Mouse (Mus musculus) hindbrain, embryonic 11.5 days (tissue): Measurements from ENCODE around the gene 1110051M20Rik. TPM values are rescaled to one million over a fixed set of nuclear protein-coding genes. Genes with fewer than 3 reads are reported as not detected.
A peak's percentile ranks its signal among the peaks of the same experiment; 100 is the strongest.

Source experiments
- ATAC-seq: fragments of 200-750 bp; cut with Nextera tagmentation; 2 replicates; pipeline ENCODE4 v1.8.0; 2017; ENCODE audit warnings: mild to moderate bottlenecking, moderate TSS enrichment, moderate library complexity; ENCODE audit not compliant: low FRiP score
- DNase-seq: peaks from one replicate; pipeline ENCODE4 v3.0.0-alpha.2; 2015; ENCODE audit warnings: low spot score
- H3K27ac ChIP-seq: fragments of 300-500 bp; sonication (generic); 2 replicates; pipeline ENCODE4 v1.5.1; 2014; ENCODE audit warnings: mild to moderate bottlenecking, low read depth, low read length
- H3K27me3 ChIP-seq: fragments of 300-500 bp; sonication (generic); 2 replicates; pipeline ENCODE4 v1.6.1; 2014; ENCODE audit warnings: mild to moderate bottlenecking, low read length, moderate library complexity, mixed read lengths; ENCODE audit not compliant: control insufficient read depth, insufficient read depth
- H3K36me3 ChIP-seq: fragments of 300-500 bp; sonication (generic); 2 replicates; pipeline ENCODE4 v1.6.1; 2014; ENCODE audit warnings: mild to moderate bottlenecking, low read length, moderate library complexity, mixed read lengths; ENCODE audit not compliant: control insufficient read depth, insufficient read depth
- H3K4me1 ChIP-seq: fragments of 300-500 bp; sonication (generic); replicated peaks from 2 replicates; pipeline ENCODE4 v1.6.1; 2014; ENCODE audit warnings: low read length, mixed read lengths; ENCODE audit not compliant: control insufficient read depth, insufficient read depth
- H3K4me2 ChIP-seq: fragments of 300-500 bp; sonication (generic); replicated peaks from 2 replicates; pipeline ENCODE4 v1.6.1; 2014; ENCODE audit warnings: mild to moderate bottlenecking, low read depth, low read length
- H3K4me3 ChIP-seq: fragments of 300-500 bp; sonication (generic); 2 replicates; pipeline ENCODE4 v1.5.1; 2014; ENCODE audit warnings: low read depth, low read length
- H3K9ac ChIP-seq: fragments of 300-500 bp; sonication (generic); 2 replicates; pipeline ENCODE4 v1.6.1; 2014; ENCODE audit warnings: low read depth, low read length
- H3K9me3 ChIP-seq: fragments of 300-500 bp; sonication (generic); 2 replicates; pipeline ENCODE4 v1.6.1; 2016; ENCODE audit warnings: low read length; ENCODE audit not compliant: control insufficient read depth
- WGBS: fragments of 180-500 bp; shearing (Covaris S2); extraction: QIAGEN DNeasy Blood & Tissue Kit; methylation state at CpG from one replicate; pipeline ENCODE4 v1.1.7; 2014; 5-methylcytosine and 5-hydroxymethylcytosine counted together
- polyA plus RNA-seq: library from polyadenylated mRNA; unstranded; fragments of >200 nt; fragmentation: Nextera tagmentation; extraction: Ambion mirVana; gene quantifications from 2 replicates; pipeline ENCODE4 v1.2.1, GENCODE M21; 2014

The 1110051M20Rik gene
- polyA plus RNA-seq, 1 experiment from 2014 or later = 102 TPM

DNA sequence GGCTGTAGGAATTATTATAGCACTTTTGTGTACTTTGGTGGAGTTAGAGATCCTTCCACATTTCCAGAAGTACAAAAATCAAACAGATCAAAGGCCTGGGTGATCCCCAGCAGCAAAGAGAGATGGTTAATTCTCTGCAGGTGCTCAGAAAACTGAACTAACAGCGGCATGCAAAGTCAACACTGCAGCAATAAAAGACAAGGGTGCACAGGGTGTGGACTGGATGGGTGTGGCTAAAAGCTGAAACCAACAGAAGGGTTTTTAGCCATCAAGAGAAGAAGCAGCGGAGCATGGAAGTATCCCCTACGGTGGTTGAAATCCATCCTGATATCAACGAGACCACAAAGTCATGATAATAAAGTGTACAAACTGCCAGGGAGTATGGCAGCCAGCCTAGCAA is 122.0 kb downstream of the 1110051M20Rik start:
- H3K36me3 ChIP-seq = no peaks in the 10 kb centered on the region
- DNase-seq (no peak), ATAC-seq (no peak)
- H3K27me3 ChIP-seq = no peaks in the 10 kb centered on the region
- H3K4me1 ChIP-seq = no peaks in the 10 kb centered on the region
- H3K9ac ChIP-seq = no peak overlapping the region
- 84% methylated on average over 4 of the region's 4 CpGs for WGBS
- H3K9me3 ChIP-seq = no peaks in the 10 kb centered on the region
- H3K27ac ChIP-seq = no peak overlapping the region
- H3K4me3 ChIP-seq = no peak overlapping the region
- H3K4me2 ChIP-seq = no peak overlapping the region

DNA sequence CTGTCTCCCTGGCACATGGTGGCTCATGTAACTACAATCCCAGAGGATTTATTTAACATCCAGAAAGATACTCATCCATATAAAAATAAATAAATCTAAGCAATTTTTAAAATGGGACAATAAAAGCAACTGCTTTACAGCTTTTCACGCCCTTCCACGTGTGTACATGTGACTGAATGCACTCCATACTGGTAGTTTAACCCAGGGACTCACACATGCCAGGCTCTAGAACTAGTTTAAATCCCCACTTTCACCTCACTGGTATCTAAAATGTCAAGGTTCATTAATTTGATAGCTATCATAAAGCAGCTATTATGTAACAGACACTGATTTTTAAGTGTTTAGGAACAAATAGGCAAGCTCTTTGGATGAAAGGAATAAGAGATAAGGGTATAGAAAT is 122.6 kb downstream of the 1110051M20Rik start:
- Histone ChIP-seq H3K9me3 (no peaks in the 10 kb centered on the region), H3K27me3 (no peaks in the 10 kb centered on the region), H3K9ac (no peak overlapping the region), H3K36me3 (no peaks in the 10 kb centered on the region), H3K4me2 (no peak overlapping the region), H3K4me3 (no peak overlapping the region), H3K27ac (no peak overlapping the region), H3K4me1 (no peaks in the 10 kb centered on the region)
- ATAC-seq (no peak), DNase-seq (no peak)
- WGBS = 93% methylated on average over 2 of the region's 2 CpGs

DNA sequence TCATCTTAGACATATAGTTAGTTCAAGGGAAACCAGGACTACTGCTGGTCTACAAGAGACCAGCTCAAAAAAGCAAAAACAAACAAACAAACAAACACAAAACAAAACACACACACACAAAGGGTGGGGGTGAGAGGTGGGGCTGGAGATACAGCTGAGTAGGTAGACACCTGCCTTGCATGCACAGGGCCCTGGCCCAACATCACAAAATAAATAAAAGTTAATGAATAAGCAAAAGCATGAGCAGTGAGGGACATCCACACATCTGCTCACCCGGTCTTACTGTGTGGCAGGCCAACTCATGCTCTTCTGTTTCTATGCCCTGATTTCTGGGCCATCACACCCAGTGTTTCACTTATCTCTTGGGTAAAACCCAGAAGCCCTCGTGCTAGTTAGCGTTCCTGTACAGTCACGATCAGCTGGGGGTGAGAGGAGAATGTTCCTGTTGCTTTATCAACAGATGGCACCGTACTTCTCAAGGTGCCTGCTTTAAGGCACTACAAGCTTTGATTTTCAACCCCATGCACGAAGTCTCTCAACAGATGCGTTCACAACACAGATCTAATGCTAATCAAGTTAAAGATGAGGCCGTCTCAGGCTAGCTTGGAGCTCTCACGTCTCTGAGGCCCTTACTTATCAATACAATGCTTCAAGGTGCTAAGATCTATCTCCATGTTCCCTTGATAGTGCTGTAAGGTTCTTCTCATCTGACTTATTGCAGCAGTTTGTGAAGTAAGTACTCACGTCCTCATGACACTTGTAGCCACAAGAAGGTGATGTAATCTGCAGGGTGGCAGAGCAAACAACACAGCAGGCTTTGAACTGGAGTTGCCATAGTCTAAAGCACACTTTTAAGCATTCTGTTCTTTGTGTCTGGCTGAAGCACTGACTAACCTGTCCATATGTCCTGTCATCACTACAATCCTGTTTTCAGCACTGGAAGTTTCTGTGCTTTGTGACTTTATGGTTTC is 123.7 kb downstream of the 1110051M20Rik start:
- H3K27me3 ChIP-seq = no peaks in the 10 kb centered on the region
- no peaks in the 10 kb centered on the region for H3K36me3 ChIP-seq
- WGBS = 87% methylated on average over 10 of the region's 10 CpGs
- ATAC-seq (no peak), DNase-seq (no peak)
- no peaks in the 10 kb centered on the region for H3K4me1 ChIP-seq
- H3K4me3 ChIP-seq = no peak overlapping the region
- no peaks in the 10 kb centered on the region for H3K9me3 ChIP-seq
- H3K4me2 ChIP-seq = no peak overlapping the region
- no peak overlapping the region for H3K9ac ChIP-seq
- no peak overlapping the region for H3K27ac ChIP-seq

DNA sequence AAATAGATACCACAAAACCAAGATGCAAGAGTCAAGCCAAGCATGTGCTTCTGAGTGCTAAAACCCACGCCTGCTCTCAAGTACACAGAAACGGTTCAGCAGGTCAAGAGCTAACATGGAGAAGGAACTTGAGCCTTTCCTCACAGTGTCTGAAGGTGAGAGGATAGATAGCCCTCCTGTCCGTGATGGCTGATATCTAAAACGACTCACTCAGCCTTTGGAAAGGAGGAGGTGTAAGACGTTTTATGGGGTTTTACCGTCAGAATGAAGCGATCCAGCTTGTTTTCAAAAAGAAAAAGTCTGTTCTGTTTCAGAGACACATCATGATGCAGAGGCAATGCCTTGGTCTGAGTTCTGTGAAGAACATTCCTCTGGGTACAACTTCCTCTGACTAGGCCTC is 130.3 kb downstream of the 1110051M20Rik start:
- ATAC-seq (no peak), DNase-seq (no peak)
- H3K4me1 ChIP-seq = no peaks in the 10 kb centered on the region
- no peak overlapping the region for H3K4me3 ChIP-seq
- no peaks in the 10 kb centered on the region for H3K9me3 ChIP-seq
- H3K4me2 ChIP-seq = no peak overlapping the region
- no peaks in the 10 kb centered on the region for H3K36me3 ChIP-seq
- H3K27me3 ChIP-seq = no peaks in the 10 kb centered on the region
- H3K9ac ChIP-seq = no peak overlapping the region
- 89% methylated on average over 7 of the region's 7 CpGs for WGBS
- no peak overlapping the region for H3K27ac ChIP-seq

DNA sequence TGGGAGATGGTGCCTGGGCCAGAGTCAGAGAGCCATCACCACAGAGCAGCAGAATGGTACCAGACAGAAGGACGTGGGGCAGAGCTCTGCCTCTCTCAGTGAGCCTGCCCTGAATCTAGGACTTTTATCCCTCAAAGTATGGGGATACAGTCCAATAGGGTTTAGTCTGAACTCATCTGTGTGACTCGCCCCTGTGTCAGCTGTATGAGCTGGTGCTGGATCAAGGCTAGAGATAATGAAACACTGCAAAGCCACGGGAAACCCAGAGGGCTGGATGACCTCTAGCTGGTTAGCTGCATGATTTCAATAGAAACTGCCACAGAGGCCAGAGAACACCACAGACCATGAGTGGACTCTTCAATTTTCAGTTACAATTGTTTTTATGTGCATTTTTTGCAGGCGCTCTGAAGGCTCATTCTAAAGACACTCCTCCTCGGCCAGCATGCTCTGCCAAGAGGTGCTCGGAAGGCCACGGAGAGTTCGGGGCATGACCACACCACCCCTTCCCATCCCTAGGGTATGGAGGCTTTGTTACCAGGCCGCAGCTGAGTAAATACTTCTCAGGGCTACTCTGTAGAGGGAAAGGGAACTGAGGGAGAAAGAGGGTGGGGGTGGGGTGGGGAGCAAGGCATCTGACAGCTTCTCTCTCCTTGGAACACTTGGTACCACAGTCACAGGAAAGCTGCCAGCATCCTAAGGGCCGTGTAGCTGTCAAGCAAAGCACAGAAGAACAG is 131.8 kb downstream of the 1110051M20Rik start:
- no peaks in the 10 kb centered on the region for H3K27me3 ChIP-seq
- no peaks in the 10 kb centered on the region for H3K9me3 ChIP-seq
- no peaks in the 10 kb centered on the region for H3K36me3 ChIP-seq
- no peaks in the 10 kb centered on the region for H3K4me1 ChIP-seq
- peak; percentile 56; the same call in 1 of the 2 replicates for ATAC-seq
- H3K4me3 ChIP-seq = no peak overlapping the region
- 27% methylated on average over 10 of the region's 10 CpGs for WGBS
- DNase-seq = peak; percentile 35
- peak overlapping the region; percentile 39; the same call in 1 of the 2 replicates for H3K27ac ChIP-seq
- no peak overlapping the region for H3K4me2 ChIP-seq
- H3K9ac ChIP-seq = no peak overlapping the region

DNA sequence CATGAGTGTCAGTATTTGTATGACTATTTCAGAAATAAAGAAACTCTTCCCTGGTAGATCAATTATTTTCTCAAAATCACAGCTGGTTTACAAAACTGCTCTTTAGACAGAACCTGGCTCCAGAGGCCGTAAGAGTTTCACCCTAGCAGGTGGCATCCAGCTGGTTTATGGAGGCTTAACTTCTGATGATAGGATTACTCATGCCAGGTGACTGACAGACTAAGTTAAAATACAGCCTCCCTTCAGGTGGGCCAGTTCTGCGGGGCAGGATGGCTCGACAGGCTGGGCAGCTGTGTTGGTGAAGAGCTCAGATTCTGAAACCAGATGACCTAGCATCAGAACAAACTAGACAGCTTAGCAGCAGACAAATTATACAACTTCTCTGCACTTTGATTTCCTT is 135.0 kb downstream of the 1110051M20Rik start:
- ATAC-seq (no peak), DNase-seq (no peak)
- Histone ChIP-seq H3K4me2 (no peak overlapping the region), H3K4me3 (no peak overlapping the region), H3K27me3 (no peaks in the 10 kb centered on the region), H3K27ac (no peak overlapping the region), H3K9ac (no peak overlapping the region), H3K4me1 (no peaks in the 10 kb centered on the region), H3K9me3 (no peaks in the 10 kb centered on the region), H3K36me3 (no peaks in the 10 kb centered on the region)
- 67% methylated on average over 3 of the region's 3 CpGs for WGBS

DNA sequence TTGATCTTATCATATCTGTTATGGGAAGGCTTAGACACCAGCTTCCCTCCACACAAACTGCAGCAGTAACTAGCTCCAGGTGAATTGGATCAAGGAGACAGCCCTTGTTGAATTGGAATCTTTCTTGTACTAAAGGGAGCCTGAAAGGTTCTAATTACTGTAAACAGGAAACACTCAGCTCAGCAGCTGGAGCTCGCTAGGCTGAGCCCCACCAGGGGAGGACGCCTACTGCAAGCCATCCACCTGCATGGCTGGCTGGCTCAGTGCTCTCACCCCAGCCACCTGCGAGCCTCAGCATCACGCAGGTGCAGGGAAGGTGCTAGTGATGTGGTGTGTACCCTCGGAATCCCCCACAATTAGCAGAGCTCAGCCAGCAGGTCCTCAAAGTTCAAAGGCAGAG is 135.8 kb downstream of the 1110051M20Rik start:
- WGBS = 42% methylated on average over 5 of the region's 5 CpGs
- ATAC-seq = no peak
- no peak overlapping the region for H3K9ac ChIP-seq

DNA sequence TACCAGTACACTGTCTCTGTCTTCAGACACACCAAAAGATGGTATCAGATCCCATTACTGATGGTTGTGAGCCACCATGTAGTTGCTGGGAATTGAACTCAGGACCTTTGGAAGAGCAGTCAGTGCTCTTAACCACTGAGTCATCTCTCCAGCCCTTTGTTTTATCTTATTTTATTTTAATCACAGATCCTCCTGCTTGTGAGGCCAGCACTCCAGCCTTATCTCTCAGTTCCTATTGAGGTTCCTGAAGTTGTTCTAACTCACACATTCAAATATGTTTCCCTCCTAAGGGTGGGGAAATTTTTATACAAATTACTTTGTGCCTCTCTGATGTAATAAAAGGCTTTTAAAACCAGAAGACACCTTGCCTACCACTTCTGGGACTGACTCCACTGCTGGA is 137.9 kb downstream of the 1110051M20Rik start:
- H3K4me3 ChIP-seq = no peak overlapping the region
- no peak overlapping the region for H3K27ac ChIP-seq
- no peaks in the 10 kb centered on the region for H3K9me3 ChIP-seq
- DNase-seq = no peak
- no peak for ATAC-seq
- no peaks in the 10 kb centered on the region for H3K27me3 ChIP-seq
- no peaks in the 10 kb centered on the region for H3K4me1 ChIP-seq
- no peak overlapping the region for H3K9ac ChIP-seq
- no peak overlapping the region for H3K4me2 ChIP-seq
- H3K36me3 ChIP-seq = no peaks in the 10 kb centered on the region

More for the DNA sequence above, 135.8 kb downstream of the 1110051M20Rik start:
- no peaks in the 10 kb centered on the region for H3K9me3 ChIP-seq
- no peak overlapping the region for H3K27ac ChIP-seq
- no peaks in the 10 kb centered on the region for H3K27me3 ChIP-seq
- H3K4me3 ChIP-seq = no peak overlapping the region
- H3K4me2 ChIP-seq = no peak overlapping the region
- H3K36me3 ChIP-seq = no peaks in the 10 kb centered on the region
- no peak for DNase-seq
- H3K4me1 ChIP-seq = no peaks in the 10 kb centered on the region
